Mouse (Mus musculus): ENCODE measurements around the gene Rhbg. TPM values are rescaled to one million over a fixed set of nuclear protein-coding genes. Genes with fewer than 3 reads are reported as not detected.

Gene Rhbg
- total and polyA plus RNA-seq, 2 experiments from 2014 or later: 0.19 to 0.21 TPM

GRCm38 (mm10) chr3:88200161-88200971 lies 54.1 kb downstream of the Rhbg start:
- no peaks in the 10 kb centered on the region for H3K9me3 ChIP-seq (ENCODE audit: low read length)
- peak overlapping the region; percentile 99 for H3K27ac ChIP-seq (ENCODE audit: low read depth, low read length)
- no peaks in the 10 kb centered on the region for H3K36me3 ChIP-seq (ENCODE audit: insufficient read depth)
- H3K4me1 ChIP-seq (ENCODE audit: insufficient read depth): peaks cover 36% of the 10 kb centered on the region
- H3K4me3 ChIP-seq (ENCODE audit: low read depth, low read length): peak overlapping the region; percentile 58
- ATAC-seq (peak; percentile 26), DNase-seq (peak; percentile 70)
- WGBS: 2% methylated on average over 61 of the region's 61 CpGs
- TF ChIP-seq CTCF (IDR thresholded peaks at IDR 0.05; ENCODE audit: low read depth): no peak
- peak overlapping the region; percentile 96 for H3K4me2 ChIP-seq (ENCODE audit: low read depth)
- peak overlapping the region; percentile 96 for H3K9ac ChIP-seq
- H3K27me3 ChIP-seq (ENCODE audit: insufficient read depth, low read length): no peaks in the 10 kb centered on the region

GRCm38 (mm10) chr3:88199541-88200110 lies 54.9 kb downstream of the Rhbg start:
- peak overlapping the region; percentile 58 for H3K4me3 ChIP-seq (ENCODE audit: low read depth, low read length)
- no peaks in the 10 kb centered on the region for H3K36me3 ChIP-seq (ENCODE audit: insufficient read depth)

GRCm38 (mm10) chr3:88198505-88199020 lies 55.9 kb downstream of the Rhbg start:
- Histone ChIP-seq H3K9me3 (ENCODE audit: low read length) (no peaks in the 10 kb centered on the region), H3K9ac (peak overlapping the region; percentile 23; the same call in 1 of the 2 replicates), H3K4me1 (ENCODE audit: insufficient read depth) (peaks cover 19% of the 10 kb centered on the region), H3K4me3 (ENCODE audit: low read depth, low read length) (no peak overlapping the region), H3K27ac (ENCODE audit: low read depth, low read length) (peak overlapping the region; percentile 45; the same call in 1 of the 2 replicates), H3K36me3 (ENCODE audit: insufficient read depth) (no peaks in the 10 kb centered on the region), H3K4me2 (ENCODE audit: low read depth) (peak overlapping the region; percentile 30), H3K27me3 (ENCODE audit: insufficient read depth, low read length) (no peaks in the 10 kb centered on the region)
- ATAC-seq: no peak
- WGBS: 17% methylated on average over 9 of the region's 9 CpGs
- no peak for TF ChIP-seq CTCF (IDR thresholded peaks at IDR 0.05; ENCODE audit: low read depth)
- DNase-seq: peak; percentile 37

More at GRCm38 (mm10) chr3:88199541-88200110, 54.9 kb downstream of the Rhbg start:
- no peak for ATAC-seq
- peak; percentile 53 for DNase-seq
- Histone ChIP-seq H3K9ac (peak overlapping the region; percentile 96), H3K27ac (ENCODE audit: low read depth, low read length) (peak overlapping the region; percentile 99), H3K27me3 (ENCODE audit: insufficient read depth, low read length) (no peaks in the 10 kb centered on the region), H3K4me2 (ENCODE audit: low read depth) (peak overlapping the region; percentile 96), H3K9me3 (ENCODE audit: low read length) (no peaks in the 10 kb centered on the region), H3K4me1 (ENCODE audit: insufficient read depth) (peaks cover 30% of the 10 kb centered on the region)
- WGBS: 26% methylated on average over 2 of the region's 2 CpGs
- no peak for TF ChIP-seq CTCF (IDR thresholded peaks at IDR 0.05; ENCODE audit: low read depth)

- 18% methylated on average over 10 of the region's 10 CpGs for WGBS
- Histone ChIP-seq H3K36me3 (ENCODE audit: insufficient read depth) (no peaks in the 10 kb centered on the region), H3K9ac (0 out of 2 replicates have a peak overlapping the region, but pooled peaks have one; percentile 23), H3K27ac (ENCODE audit: low read depth, low read length) (peak overlapping the region; percentile 45; the same call in 1 of the 2 replicates), H3K27me3 (ENCODE audit: insufficient read depth, low read length) (no peaks in the 10 kb centered on the region), H3K4me1 (ENCODE audit: insufficient read depth) (peaks cover 14% of the 10 kb centered on the region), H3K9me3 (ENCODE audit: low read length) (no peaks in the 10 kb centered on the region), H3K4me2 (ENCODE audit: low read depth) (peak overlapping the region; percentile 30; the same call in 1 of the 2 replicates), H3K4me3 (ENCODE audit: low read depth, low read length) (no peak overlapping the region)
- TF ChIP-seq CTCF (IDR thresholded peaks at IDR 0.05; ENCODE audit: low read depth): no peak
- no peak for DNase-seq
- no peak for ATAC-seq
Measured at GRCm38 (mm10) chr3:88197741-88198504, 56.6 kb downstream of the Rhbg start.

Small RNAs within 50 kb of the gene (microRNA-seq; reads per million reads assigned to microRNA genes)
- gene Gm25641: 0 reads per million in 2 experiments
- 15.1 to 20.1 reads per million in 2 experiments for gene Mir3093
- 0 reads per million in 2 experiments for gene Mir9-1

Other genes starting within 250 kb of the Rhbg start
- gene Hapln2, start 227.1 kb downstream of the Rhbg start, total RNA-seq (2014; rRNA removed): 0.38 and 0.92 TPM in 2 replicates
- gene Hapln2, start 227.1 kb downstream of the Rhbg start, polyA plus RNA-seq (2015; fragmentation: Nextera tagmentation; extraction: Ambion mirVana): 0.31 and 0.69 TPM in 2 replicates
- gene Gpatch4, start 211.6 kb downstream of the Rhbg start, total RNA-seq (2014; rRNA removed): 9.8 and 10.6 TPM in 2 replicates
- 34.6 and 35.5 TPM in 2 replicates for gene Gpatch4, start 211.6 kb downstream of the Rhbg start, polyA plus RNA-seq (2015; fragmentation: Nextera tagmentation; extraction: Ambion mirVana)
- 78.9 and 81.6 TPM in 2 replicates for gene Naxe, start 196.2 kb downstream of the Rhbg start, total RNA-seq (2014; rRNA removed)
- 161 and 170 TPM in 2 replicates for gene Naxe, start 196.2 kb downstream of the Rhbg start, polyA plus RNA-seq (2015; fragmentation: Nextera tagmentation; extraction: Ambion mirVana)
- 0.05 and 0.08 TPM in 2 replicates for gene Ttc24, start 176.4 kb downstream of the Rhbg start, total RNA-seq (2014; rRNA removed)
- not detected in 2 replicates for gene Ttc24, start 176.4 kb downstream of the Rhbg start, polyA plus RNA-seq (2015; fragmentation: Nextera tagmentation; extraction: Ambion mirVana)
- 3.1 and 6.8 TPM in 2 replicates for gene Iqgap3, start 172.7 kb downstream of the Rhbg start, total RNA-seq (2014; rRNA removed)
- 1.6 and 2.0 TPM in 2 replicates for gene Iqgap3, start 172.7 kb downstream of the Rhbg start, polyA plus RNA-seq (2015; fragmentation: Nextera tagmentation; extraction: Ambion mirVana)
- 45.0 and 53.0 TPM in 2 replicates for gene Mef2d, start 112.3 kb downstream of the Rhbg start, total RNA-seq (2014; rRNA removed)
- gene Mef2d, start 112.3 kb downstream of the Rhbg start, polyA plus RNA-seq (2015; fragmentation: Nextera tagmentation; extraction: Ambion mirVana): 30.9 and 34.0 TPM in 2 replicates
- gene Gm38392, start 32.5 kb upstream of the Rhbg start, total RNA-seq (2014; rRNA removed): 0.69 TPM in 1 of 2 replicates, not detected in the other
- 0.16 TPM in 1 of 2 replicates, not detected in the other for gene Gm38392, start 32.5 kb upstream of the Rhbg start, polyA plus RNA-seq (2015; fragmentation: Nextera tagmentation; extraction: Ambion mirVana)
- 1.2 and 5.0 TPM in 2 replicates for gene Tsacc, start 42.3 kb upstream of the Rhbg start, total RNA-seq (2014; rRNA removed)
- gene Tsacc, start 42.3 kb upstream of the Rhbg start, polyA plus RNA-seq (2015; fragmentation: Nextera tagmentation; extraction: Ambion mirVana): 11.9 and 12.0 TPM in 2 replicates
- gene Cct3, start 42.4 kb upstream of the Rhbg start, total RNA-seq (2014; rRNA removed): 373 and 393 TPM in 2 replicates
- 440 and 452 TPM in 2 replicates for gene Cct3, start 42.4 kb upstream of the Rhbg start, polyA plus RNA-seq (2015; fragmentation: Nextera tagmentation; extraction: Ambion mirVana)
- gene Glmp, start 70.3 kb upstream of the Rhbg start, total RNA-seq (2014; rRNA removed): 44.8 and 55.2 TPM in 2 replicates
- gene Glmp, start 70.3 kb upstream of the Rhbg start, polyA plus RNA-seq (2015; fragmentation: Nextera tagmentation; extraction: Ambion mirVana): 118 and 125 TPM in 2 replicates
- gene Tmem79, start 81.4 kb upstream of the Rhbg start, total RNA-seq (2014; rRNA removed): 0.33 and 1.5 TPM in 2 replicates
- 0.79 and 0.92 TPM in 2 replicates for gene Tmem79, start 81.4 kb upstream of the Rhbg start, polyA plus RNA-seq (2015; fragmentation: Nextera tagmentation; extraction: Ambion mirVana)
- gene Smg5, start 81.6 kb upstream of the Rhbg start, total RNA-seq (2014; rRNA removed): 85.3 and 96.5 TPM in 2 replicates
- 29.2 and 33.8 TPM in 2 replicates for gene Smg5, start 81.6 kb upstream of the Rhbg start, polyA plus RNA-seq (2015; fragmentation: Nextera tagmentation; extraction: Ambion mirVana)
- 1.3 and 3.3 TPM in 2 replicates for gene Paqr6, start 109.9 kb upstream of the Rhbg start, total RNA-seq (2014; rRNA removed)
- gene Paqr6, start 109.9 kb upstream of the Rhbg start, polyA plus RNA-seq (2015; fragmentation: Nextera tagmentation; extraction: Ambion mirVana): 2.7 and 3.0 TPM in 2 replicates
- not detected in 2 replicates for gene Bglap3, start 118.0 kb upstream of the Rhbg start, total RNA-seq (2014; rRNA removed)
- not detected in 2 replicates for gene Bglap3, start 118.0 kb upstream of the Rhbg start, polyA plus RNA-seq (2015; fragmentation: Nextera tagmentation; extraction: Ambion mirVana)
- gene Bglap2, start 124.0 kb upstream of the Rhbg start, total RNA-seq (2014; rRNA removed): 9.2 TPM in 1 of 2 replicates, not detected in the other
- not detected in 2 replicates for gene Bglap2, start 124.0 kb upstream of the Rhbg start, polyA plus RNA-seq (2015; fragmentation: Nextera tagmentation; extraction: Ambion mirVana)
- 0.76 TPM in 1 of 2 replicates, not detected in the other for gene Bglap, start 129.8 kb upstream of the Rhbg start, total RNA-seq (2014; rRNA removed)
- not detected in 2 replicates for gene Bglap, start 129.8 kb upstream of the Rhbg start, polyA plus RNA-seq (2015; fragmentation: Nextera tagmentation; extraction: Ambion mirVana)
- 22.5 and 23.8 TPM in 2 replicates for gene Pmf1, start 155.6 kb upstream of the Rhbg start, total RNA-seq (2014; rRNA removed)
- gene Pmf1, start 155.6 kb upstream of the Rhbg start, polyA plus RNA-seq (2015; fragmentation: Nextera tagmentation; extraction: Ambion mirVana): 27.4 and 30.5 TPM in 2 replicates
- 51.4 and 63.3 TPM in 2 replicates for gene Slc25a44, start 170.4 kb upstream of the Rhbg start, total RNA-seq (2014; rRNA removed)
- 35.6 and 36.9 TPM in 2 replicates for gene Slc25a44, start 170.4 kb upstream of the Rhbg start, polyA plus RNA-seq (2015; fragmentation: Nextera tagmentation; extraction: Ambion mirVana)
- gene Sema4a, start 206.5 kb upstream of the Rhbg start, total RNA-seq (2014; rRNA removed): 31.5 and 33.0 TPM in 2 replicates
- gene Sema4a, start 206.5 kb upstream of the Rhbg start, polyA plus RNA-seq (2015; fragmentation: Nextera tagmentation; extraction: Ambion mirVana): 19.1 and 25.8 TPM in 2 replicates